Mouse (Mus musculus): ENCODE measurements around the gene Ankrd63. TPM values are rescaled to one million over a fixed set of nuclear protein-coding genes. Genes with fewer than 3 reads are reported as not detected.

The Ankrd63 gene
- not detected in 2 replicates for polyA plus RNA-seq (2014; fragmentation: Nextera tagmentation; extraction: Ambion mirVana)

DNA sequence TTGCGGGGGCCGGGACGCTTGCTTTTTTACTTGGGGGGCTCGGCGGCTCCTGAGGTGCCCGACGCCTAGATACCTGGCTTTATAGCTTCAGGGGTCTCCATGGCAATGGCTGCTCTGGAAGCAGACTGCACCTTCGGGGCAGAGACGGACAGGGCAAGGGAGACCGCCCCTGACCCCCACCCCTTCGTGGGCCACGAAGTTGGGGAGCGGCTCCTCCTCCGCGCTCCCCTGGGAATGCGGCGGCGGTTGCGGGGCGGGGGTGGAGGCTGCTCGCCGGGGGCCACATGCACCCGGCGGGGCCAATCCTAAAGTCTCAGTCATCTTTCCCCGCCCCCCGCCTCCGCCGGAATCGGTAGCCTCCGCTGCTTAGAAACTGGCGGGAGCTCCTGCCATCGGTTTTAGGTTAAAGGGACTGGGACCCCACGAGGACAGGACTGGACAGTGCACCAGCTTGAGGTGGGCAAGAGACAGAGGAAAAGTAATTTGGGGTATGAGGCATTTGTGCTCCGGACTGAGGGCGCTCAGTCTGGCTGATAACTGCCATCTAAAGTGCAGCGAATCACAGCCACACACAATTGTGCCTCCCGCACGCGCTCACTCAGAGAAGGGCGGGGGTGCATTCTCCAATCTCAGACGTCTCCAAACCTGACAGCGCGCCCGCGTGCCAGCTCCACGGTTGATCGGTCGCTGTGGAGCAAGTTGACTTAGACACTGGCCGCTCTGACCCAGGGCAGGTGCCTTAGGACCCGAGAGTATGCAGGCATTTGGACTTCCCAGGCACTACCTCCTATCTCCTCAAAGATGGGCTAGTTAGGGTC lies at the start of gene Ankrd63:
Gene Ankrd63 (minus strand): TSS at position 51 of the 818 bp plus-strand sequence.
- Histone ChIP-seq H3K9ac (ENCODE audit: low read length) (peak within 1 kb of the TSS; percentile 27; the same call in 1 of the 2 replicates), H3K36me3 (ENCODE audit: control insufficient read depth, insufficient read depth, low read length) (no peaks in the 10 kb centered on the region), H3K27ac (replicated peaks; ENCODE audit: low read depth, low read length) (no peak within 1 kb of the TSS), H3K9me3 (ENCODE audit: control insufficient read depth, low read length) (no peaks in the 10 kb centered on the region), H3K4me2 (ENCODE audit: low read depth, severe bottlenecking) (peak within 1 kb of the TSS; percentile 60), H3K27me3 (ENCODE audit: control insufficient read depth, insufficient read depth, low read length) (peaks cover 93% of the 10 kb centered on the region), H3K4me1 (ENCODE audit: control insufficient read depth, insufficient read depth, low read length) (peaks cover 31% of the 10 kb centered on the region), H3K4me3 (ENCODE audit: low read depth, low read length) (peak within 1 kb of the TSS; percentile 35)
- 1% methylated on average over 50 of the region's 50 CpGs for WGBS
- ATAC-seq (ENCODE audit: insufficient number of reproducible peaks, low FRiP score, low TSS enrichment, low read depth) (no peak), DNase-seq (ENCODE audit: low spot score) (peak; percentile 47)

DNA sequence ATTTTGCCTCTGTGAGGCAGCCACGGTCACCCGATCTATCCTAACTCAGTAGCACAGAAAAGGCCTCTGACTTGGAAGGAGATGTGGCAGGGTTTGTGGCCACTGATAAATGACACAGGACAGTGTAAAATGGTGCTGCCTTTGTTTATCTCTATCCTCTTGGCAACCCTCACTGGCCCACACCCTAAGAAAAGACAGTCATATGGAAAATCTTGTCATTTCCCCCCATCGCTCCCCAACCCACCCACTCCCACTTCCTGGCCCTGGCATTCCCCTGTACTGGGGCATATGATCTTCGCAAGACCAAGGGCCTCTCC lies 49.0 kb upstream of the Ankrd63 start:
- H3K4me1 ChIP-seq (ENCODE audit: control insufficient read depth, insufficient read depth, low read length): peaks cover 20% of the 10 kb centered on the region
- no peaks in the 10 kb centered on the region for H3K27me3 ChIP-seq (ENCODE audit: control insufficient read depth, insufficient read depth, low read length)
- ATAC-seq (ENCODE audit: insufficient number of reproducible peaks, low FRiP score, low TSS enrichment, low read depth): no peak
- H3K9ac ChIP-seq (ENCODE audit: low read length): peak overlapping the region; percentile 30; the same call in 1 of the 2 replicates
- no peak overlapping the region for H3K27ac ChIP-seq (replicated peaks; ENCODE audit: low read depth, low read length)
- no peaks in the 10 kb centered on the region for H3K9me3 ChIP-seq (ENCODE audit: control insufficient read depth, low read length)
- 67% methylated on average over 4 of the region's 4 CpGs for WGBS
- H3K4me2 ChIP-seq (ENCODE audit: low read depth, severe bottlenecking): no peak overlapping the region
- H3K4me3 ChIP-seq (ENCODE audit: low read depth, low read length): no peak overlapping the region
- H3K36me3 ChIP-seq (ENCODE audit: control insufficient read depth, insufficient read depth, low read length): no peaks in the 10 kb centered on the region
- no peak for DNase-seq (ENCODE audit: low spot score)

DNA sequence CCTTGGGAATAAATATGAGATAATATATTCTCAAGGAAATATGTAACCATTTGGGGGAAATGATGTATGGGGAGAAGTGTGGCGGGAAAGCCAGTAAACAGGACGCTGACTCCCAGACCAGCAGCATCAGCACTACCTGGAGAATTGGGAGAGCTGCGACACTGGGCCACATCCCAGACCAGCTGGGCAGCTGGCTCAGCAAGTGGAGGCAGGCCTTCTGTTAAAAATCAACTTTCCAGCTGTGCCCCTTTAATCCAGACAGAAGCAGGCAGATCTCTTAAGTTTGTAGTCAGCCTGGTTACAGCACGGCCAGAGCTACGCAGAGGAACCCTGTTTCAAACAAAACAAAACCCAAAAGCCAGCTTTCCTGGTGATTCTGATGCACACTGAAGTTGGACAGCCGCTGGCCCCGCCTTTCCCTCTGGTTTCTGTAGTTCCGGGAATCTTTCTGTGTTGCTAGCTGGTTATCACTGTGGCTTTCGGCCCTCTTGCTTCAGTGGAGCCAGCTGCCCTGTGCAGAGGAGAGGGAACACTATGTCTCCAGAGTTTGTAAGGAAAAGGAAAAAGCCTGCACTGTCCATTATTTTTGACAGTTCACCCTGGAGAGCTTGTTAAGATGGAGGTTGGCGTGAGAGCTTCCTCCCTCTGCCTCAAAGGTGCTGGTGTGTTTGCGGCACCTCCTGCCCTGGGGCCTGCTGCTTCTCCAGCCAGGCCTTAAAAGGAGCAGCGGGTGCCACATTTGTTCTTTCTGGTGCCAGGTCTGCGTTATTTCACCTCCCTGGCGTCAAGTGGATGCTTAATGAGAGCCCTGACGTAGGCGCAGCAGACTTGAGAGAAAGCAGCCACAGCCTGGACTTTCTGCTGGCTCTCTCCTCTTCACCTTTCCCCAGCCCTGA lies 48.4 kb upstream of the Ankrd63 start:
- 54% methylated on average over 16 of the region's 16 CpGs for WGBS
- no peak overlapping the region for H3K27ac ChIP-seq (replicated peaks; ENCODE audit: low read depth, low read length)
- no peaks in the 10 kb centered on the region for H3K27me3 ChIP-seq (ENCODE audit: control insufficient read depth, insufficient read depth, low read length)
- no peak overlapping the region for H3K4me2 ChIP-seq (ENCODE audit: low read depth, severe bottlenecking)
- H3K4me1 ChIP-seq (ENCODE audit: control insufficient read depth, insufficient read depth, low read length): peaks cover 21% of the 10 kb centered on the region
- peak overlapping the region; percentile 30; the same call in 1 of the 2 replicates for H3K9ac ChIP-seq (ENCODE audit: low read length)
- H3K4me3 ChIP-seq (ENCODE audit: low read depth, low read length): no peak overlapping the region
- no peaks in the 10 kb centered on the region for H3K36me3 ChIP-seq (ENCODE audit: control insufficient read depth, insufficient read depth, low read length)
- ATAC-seq (ENCODE audit: insufficient number of reproducible peaks, low FRiP score, low TSS enrichment, low read depth) (no peak), DNase-seq (ENCODE audit: low spot score) (peak; percentile 20)
- no peaks in the 10 kb centered on the region for H3K9me3 ChIP-seq (ENCODE audit: control insufficient read depth, low read length)

DNA sequence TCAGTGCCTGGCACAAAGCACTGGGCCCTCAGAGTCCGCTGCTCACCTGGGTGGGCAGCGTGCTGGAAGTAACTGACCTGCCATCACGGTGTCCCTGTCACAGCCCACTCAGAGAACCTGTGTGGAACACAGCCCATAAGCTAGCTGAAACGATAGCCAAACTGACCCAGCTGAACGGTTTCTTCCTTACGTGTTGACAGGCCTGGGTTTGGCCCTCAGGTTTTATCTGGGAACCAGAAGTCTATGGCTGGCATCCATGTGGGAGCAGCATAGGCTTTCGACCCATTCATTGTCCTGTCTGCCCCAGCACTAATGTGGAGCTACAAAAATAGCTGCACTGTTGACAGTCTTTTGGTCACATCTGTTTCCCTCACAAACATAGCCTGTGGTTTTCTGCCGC lies 46.7 kb upstream of the Ankrd63 start:
- ATAC-seq (ENCODE audit: insufficient number of reproducible peaks, low FRiP score, low TSS enrichment, low read depth): no peak
- DNase-seq (ENCODE audit: low spot score): no peak
- Histone ChIP-seq H3K9ac (ENCODE audit: low read length) (no peak overlapping the region), H3K4me2 (ENCODE audit: low read depth, severe bottlenecking) (no peak overlapping the region), H3K27ac (replicated peaks; ENCODE audit: low read depth, low read length) (no peak overlapping the region), H3K27me3 (ENCODE audit: control insufficient read depth, insufficient read depth, low read length) (no peaks in the 10 kb centered on the region), H3K9me3 (ENCODE audit: control insufficient read depth, low read length) (no peaks in the 10 kb centered on the region), H3K4me1 (ENCODE audit: control insufficient read depth, insufficient read depth, low read length) (peaks cover 20% of the 10 kb centered on the region), H3K4me3 (ENCODE audit: low read depth, low read length) (no peak overlapping the region), H3K36me3 (ENCODE audit: control insufficient read depth, insufficient read depth, low read length) (no peaks in the 10 kb centered on the region)
- 86% methylated on average over 8 of the region's 8 CpGs for WGBS

DNA sequence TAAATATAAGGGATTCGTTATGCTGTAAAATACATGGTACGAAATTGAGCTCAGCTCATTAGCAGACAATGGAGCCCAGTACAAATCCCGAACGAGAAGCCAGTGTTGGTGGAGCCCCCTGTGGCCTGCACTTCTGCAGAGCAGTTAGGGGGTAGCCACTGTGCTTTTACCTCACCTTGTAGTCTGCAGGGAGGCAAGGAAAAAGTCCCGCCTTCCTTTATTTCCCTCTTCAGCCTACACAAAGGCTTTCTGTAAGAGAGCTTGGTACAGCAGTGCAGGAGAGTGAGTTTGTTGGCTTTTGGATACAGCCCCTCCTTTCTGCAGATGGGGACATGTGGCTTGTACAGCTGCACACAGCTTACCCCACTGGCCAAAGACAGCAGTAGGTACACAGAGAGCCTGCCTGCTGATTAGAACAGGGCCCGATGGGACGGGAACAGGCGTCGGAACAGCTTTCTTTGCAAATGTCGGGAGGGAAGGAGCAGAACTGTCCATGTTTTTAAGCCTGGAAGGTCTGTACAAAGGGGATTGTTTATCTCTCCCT lies 45.6 kb upstream of the Ankrd63 start:
- H3K4me3 ChIP-seq (ENCODE audit: low read depth, low read length): no peak overlapping the region
- H3K4me2 ChIP-seq (ENCODE audit: low read depth, severe bottlenecking): no peak overlapping the region
- peaks cover 26% of the 10 kb centered on the region for H3K4me1 ChIP-seq (ENCODE audit: control insufficient read depth, insufficient read depth, low read length)

DNA sequence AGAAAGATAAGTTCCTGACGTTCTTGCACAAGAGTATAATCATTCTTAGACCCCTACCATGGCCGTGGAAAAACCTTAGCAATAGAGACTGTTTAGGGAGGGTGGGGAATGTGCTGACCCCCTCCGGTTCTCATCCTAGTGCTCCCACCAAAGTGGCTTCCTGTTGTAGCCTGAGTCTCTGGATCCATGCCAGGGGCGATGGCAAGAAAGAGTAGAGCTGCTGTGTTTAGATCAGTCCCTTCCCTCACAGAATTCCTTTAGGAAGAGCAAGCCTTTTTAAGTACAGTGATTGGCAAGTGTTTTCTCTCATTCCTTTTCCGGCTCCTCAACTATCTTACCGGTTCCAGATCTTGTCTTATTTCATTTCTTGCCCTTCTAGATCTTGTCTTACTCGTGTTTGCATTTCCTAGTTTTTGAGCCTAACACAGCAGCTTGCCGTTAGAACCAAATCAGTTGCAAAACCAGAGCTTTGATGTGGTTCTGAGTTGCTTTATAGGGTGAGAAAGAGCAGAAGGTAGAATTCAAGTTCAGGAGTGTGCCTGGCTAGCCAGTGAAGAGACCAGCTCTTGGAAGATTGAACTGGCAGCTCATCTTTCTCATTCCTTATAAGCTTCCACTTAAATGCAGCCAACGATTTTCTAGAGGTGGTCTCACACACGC lies 43.7 kb upstream of the Ankrd63 start:
- Histone ChIP-seq H3K27ac (replicated peaks; ENCODE audit: low read depth, low read length) (no peak overlapping the region), H3K4me1 (ENCODE audit: control insufficient read depth, insufficient read depth, low read length) (peaks cover 24% of the 10 kb centered on the region), H3K9ac (ENCODE audit: low read length) (no peak overlapping the region), H3K4me3 (ENCODE audit: low read depth, low read length) (no peak overlapping the region), H3K36me3 (ENCODE audit: control insufficient read depth, insufficient read depth, low read length) (no peaks in the 10 kb centered on the region), H3K4me2 (ENCODE audit: low read depth, severe bottlenecking) (peak overlapping the region; percentile 98; the same call in 1 of the 2 replicates), H3K9me3 (ENCODE audit: control insufficient read depth, low read length) (no peaks in the 10 kb centered on the region), H3K27me3 (ENCODE audit: control insufficient read depth, insufficient read depth, low read length) (peaks cover 12% of the 10 kb centered on the region)
- 36% methylated on average over 10 of the region's 10 CpGs for WGBS
- ATAC-seq (ENCODE audit: insufficient number of reproducible peaks, low FRiP score, low TSS enrichment, low read depth) (no peak), DNase-seq (ENCODE audit: low spot score) (no peak)

More for the DNA sequence above, 45.6 kb upstream of the Ankrd63 start:
- ATAC-seq (ENCODE audit: insufficient number of reproducible peaks, low FRiP score, low TSS enrichment, low read depth) (no peak), DNase-seq (ENCODE audit: low spot score) (no peak)
- H3K9me3 ChIP-seq (ENCODE audit: control insufficient read depth, low read length): no peaks in the 10 kb centered on the region
- H3K9ac ChIP-seq (ENCODE audit: low read length): no peak overlapping the region
- 52% methylated on average over 10 of the region's 10 CpGs for WGBS
- no peak overlapping the region for H3K27ac ChIP-seq (replicated peaks; ENCODE audit: low read depth, low read length)
- peaks cover 5% of the 10 kb centered on the region for H3K27me3 ChIP-seq (ENCODE audit: control insufficient read depth, insufficient read depth, low read length)
- H3K36me3 ChIP-seq (ENCODE audit: control insufficient read depth, insufficient read depth, low read length): no peaks in the 10 kb centered on the region

DNA sequence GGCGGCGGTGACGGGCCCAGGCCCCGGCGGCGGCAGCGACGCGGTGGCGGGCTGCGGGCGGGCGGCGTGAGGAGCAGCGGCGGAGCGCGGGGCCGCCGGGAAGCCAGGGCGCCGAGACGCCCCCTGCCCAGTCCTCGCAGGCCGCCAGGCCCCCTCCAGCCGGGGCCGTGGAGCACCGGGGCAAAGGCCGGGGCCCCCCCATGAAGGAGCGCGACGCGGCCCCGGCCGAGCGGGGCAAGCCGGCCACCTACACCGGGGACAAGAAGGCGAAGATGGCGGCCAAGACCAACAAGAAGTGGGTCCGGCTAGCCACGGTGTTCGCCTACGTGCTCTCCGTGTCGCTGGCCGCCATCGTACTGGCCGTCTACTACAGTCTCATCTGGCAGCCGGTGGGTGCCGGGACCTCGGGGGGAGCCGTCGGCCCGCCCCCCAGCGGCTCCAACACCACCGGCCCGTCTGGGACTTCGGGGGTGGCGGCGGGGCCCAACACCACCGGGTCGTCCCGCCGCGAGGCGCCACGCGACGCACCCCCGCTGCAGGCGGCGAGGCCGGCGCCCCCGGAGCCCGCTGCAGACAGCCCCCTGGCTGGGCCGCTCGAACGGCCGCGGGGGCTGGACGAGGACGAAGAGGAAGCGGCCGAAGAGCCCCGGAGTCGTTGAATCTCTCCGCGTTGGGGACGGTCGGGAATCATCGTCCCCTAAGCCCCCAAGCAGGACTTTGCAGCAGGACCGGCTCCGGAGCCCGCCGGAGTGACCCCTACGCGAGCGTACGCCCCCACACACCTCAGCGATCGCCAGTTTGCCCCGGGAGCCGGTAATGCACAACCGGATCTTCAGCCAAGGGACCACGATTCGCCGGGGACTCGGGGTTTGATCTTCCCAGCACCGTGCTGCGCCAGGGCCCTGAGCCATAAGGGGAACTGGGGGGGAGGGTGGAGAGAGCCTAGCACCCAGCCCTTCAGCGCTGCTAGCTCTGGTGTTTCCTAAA lies 42.4 kb upstream of the Ankrd63 start:
- peak; percentile 32; the same call in 1 of the 2 replicates for ATAC-seq (ENCODE audit: insufficient number of reproducible peaks, low FRiP score, low TSS enrichment, low read depth)
- H3K36me3 ChIP-seq (ENCODE audit: control insufficient read depth, insufficient read depth, low read length): no peaks in the 10 kb centered on the region
- H3K27ac ChIP-seq (replicated peaks; ENCODE audit: low read depth, low read length): no peak overlapping the region
- peak overlapping the region; percentile 87 for H3K4me3 ChIP-seq (ENCODE audit: low read depth, low read length)
- H3K9ac ChIP-seq (ENCODE audit: low read length): peak overlapping the region; percentile 86
- peaks cover 18% of the 10 kb centered on the region for H3K4me1 ChIP-seq (ENCODE audit: control insufficient read depth, insufficient read depth, low read length)
- under 1% methylated on average over 97 of the region's 113 CpGs for WGBS
- no peaks in the 10 kb centered on the region for H3K9me3 ChIP-seq (ENCODE audit: control insufficient read depth, low read length)
- peak overlapping the region; percentile 98 for H3K4me2 ChIP-seq (ENCODE audit: low read depth, severe bottlenecking)
- peak; percentile 69 for DNase-seq (ENCODE audit: low spot score)
- peaks cover 12% of the 10 kb centered on the region for H3K27me3 ChIP-seq (ENCODE audit: control insufficient read depth, insufficient read depth, low read length)

All from limb, embryonic 11.5 days (tissue).